Mouse (Mus musculus) spleen, adult 2 months (tissue): ENCODE measurements around the gene Rbm34.

Experiments
- CTCF ChIP-seq: fragments of 200-500 bp; IDR thresholded peaks from 2 replicates; pipeline ENCODE4 v1.5.1; 2011; ENCODE audit warnings: mild to moderate bottlenecking, inconsistent platforms; ENCODE audit not compliant: insufficient read depth, insufficient read length, insufficient replicate concordance; ENCODE audit errors: extremely low read depth
- POLR2A ChIP-seq: fragments of 200-500 bp; IDR thresholded peaks from 2 replicates; pipeline ENCODE4 v1.6.1; 2011; ENCODE audit warnings: low read depth, low read length, inconsistent platforms

- TF ChIP-seq CTCF: no peak
- no peak for TF ChIP-seq POLR2A
Observed at GRCm38 (mm10) chr8:126907374-126907773, 63.5 kb downstream of the Rbm34 start.
